Mouse (Mus musculus): ENCODE data around the gene Bace1. TPM values are rescaled to one million over a fixed set of nuclear protein-coding genes. Genes with fewer than 3 reads are reported as not detected.

The Bace1 gene
- total and polyA plus RNA-seq, 2 experiments from 2014 or later = 46.4 to 77.3 TPM

GRCm38 (mm10) chr9:45853695-45854094 lies 15.3 kb downstream of the Bace1 start:
- Histone ChIP-seq H3K27ac (ENCODE audit: low read depth, low read length) (no peak overlapping the region), H3K9ac (replicated peaks; ENCODE audit: low read length, poor library complexity, severe bottlenecking) (no peak overlapping the region), H3K27me3 (ENCODE audit: insufficient read depth, low read length) (no peaks in the 10 kb centered on the region), H3K4me2 (ENCODE audit: low read depth, low read length, poor library complexity, severe bottlenecking) (no peak overlapping the region), H3K4me3 (ENCODE audit: low read depth, low read length) (no peak overlapping the region), H3K9me3 (ENCODE audit: low read length) (no peaks in the 10 kb centered on the region), H3K36me3 (ENCODE audit: insufficient read depth, low read length) (peaks cover 35% of the 10 kb centered on the region), H3K4me1 (ENCODE audit: insufficient read depth, low read length) (peaks cover 2% of the 10 kb centered on the region; the same call in 1 of the 2 replicates)
- DNase-seq (ENCODE audit: low spot score) (no peak), ATAC-seq (ENCODE audit: low FRiP score) (no peak)
- WGBS = 98% methylated on average over 2 of the region's 2 CpGs
- no peak for TF ChIP-seq CTCF (IDR thresholded peaks at IDR 0.05)

GRCm38 (mm10) chr9:45854136-45854535 lies 15.8 kb downstream of the Bace1 start:
- 86% methylated on average over 1 of the region's 1 CpGs for WGBS
- H3K4me1 ChIP-seq (ENCODE audit: insufficient read depth, low read length) = peaks cover 2% of the 10 kb centered on the region; the same call in 1 of the 2 replicates
- no peak for TF ChIP-seq CTCF (IDR thresholded peaks at IDR 0.05)
- peaks cover 39% of the 10 kb centered on the region for H3K36me3 ChIP-seq (ENCODE audit: insufficient read depth, low read length)
- H3K27ac ChIP-seq (ENCODE audit: low read depth, low read length) = no peak overlapping the region
- no peak for DNase-seq (ENCODE audit: low spot score)
- no peak overlapping the region for H3K9ac ChIP-seq (replicated peaks; ENCODE audit: low read length, poor library complexity, severe bottlenecking)
- no peaks in the 10 kb centered on the region for H3K27me3 ChIP-seq (ENCODE audit: insufficient read depth, low read length)
- no peaks in the 10 kb centered on the region for H3K9me3 ChIP-seq (ENCODE audit: low read length)
- no peak overlapping the region for H3K4me2 ChIP-seq (ENCODE audit: low read depth, low read length, poor library complexity, severe bottlenecking)
- H3K4me3 ChIP-seq (ENCODE audit: low read depth, low read length) = no peak overlapping the region
- ATAC-seq (ENCODE audit: low FRiP score) = no peak

GRCm38 (mm10) chr9:45859364-45859763 lies 21.0 kb downstream of the Bace1 start:
- ATAC-seq (ENCODE audit: low FRiP score) (no peak), DNase-seq (ENCODE audit: low spot score) (no peak)
- H3K27ac ChIP-seq (ENCODE audit: low read depth, low read length) = no peak overlapping the region
- TF ChIP-seq CTCF (IDR thresholded peaks at IDR 0.05) = no peak
- no peak overlapping the region for H3K4me2 ChIP-seq (ENCODE audit: low read depth, low read length, poor library complexity, severe bottlenecking)
- no peak overlapping the region for H3K4me3 ChIP-seq (ENCODE audit: low read depth, low read length)
- H3K4me1 ChIP-seq (ENCODE audit: insufficient read depth, low read length) = no peaks in the 10 kb centered on the region
- H3K27me3 ChIP-seq (ENCODE audit: insufficient read depth, low read length) = no peaks in the 10 kb centered on the region
- H3K9me3 ChIP-seq (ENCODE audit: low read length) = no peaks in the 10 kb centered on the region
- H3K36me3 ChIP-seq (ENCODE audit: insufficient read depth, low read length) = peaks cover 77% of the 10 kb centered on the region
- H3K9ac ChIP-seq (replicated peaks; ENCODE audit: low read length, poor library complexity, severe bottlenecking) = no peak overlapping the region
- 92% methylated on average over 10 of the region's 10 CpGs for WGBS

- DNase-seq (ENCODE audit: low spot score) = no peak
- no peak overlapping the region for H3K4me2 ChIP-seq (ENCODE audit: low read depth, low read length, poor library complexity, severe bottlenecking)
- no peaks in the 10 kb centered on the region for H3K27me3 ChIP-seq (ENCODE audit: insufficient read depth, low read length)
- H3K4me3 ChIP-seq (ENCODE audit: low read depth, low read length) = no peak overlapping the region
- H3K9me3 ChIP-seq (ENCODE audit: low read length) = no peaks in the 10 kb centered on the region
- H3K36me3 ChIP-seq (ENCODE audit: insufficient read depth, low read length) = peaks cover 81% of the 10 kb centered on the region
- H3K27ac ChIP-seq (ENCODE audit: low read depth, low read length) = no peak overlapping the region
- ATAC-seq (ENCODE audit: low FRiP score) = no peak
- no peaks in the 10 kb centered on the region for H3K4me1 ChIP-seq (ENCODE audit: insufficient read depth, low read length)
- WGBS = 93% methylated on average over 7 of the region's 7 CpGs
- TF ChIP-seq CTCF (IDR thresholded peaks at IDR 0.05) = no peak
- H3K9ac ChIP-seq (replicated peaks; ENCODE audit: low read length, poor library complexity, severe bottlenecking) = no peak overlapping the region
These were observed 23.4 kb downstream of the Bace1 start for GRCm38 (mm10) chr9:45861813-45862212.

- H3K9me3 ChIP-seq (ENCODE audit: low read length) = no peaks in the 10 kb centered on the region
- DNase-seq (ENCODE audit: low spot score) (no peak), ATAC-seq (ENCODE audit: low FRiP score) (no peak)
- no peaks in the 10 kb centered on the region for H3K4me1 ChIP-seq (ENCODE audit: insufficient read depth, low read length)
- no peak overlapping the region for H3K4me2 ChIP-seq (ENCODE audit: low read depth, low read length, poor library complexity, severe bottlenecking)
- whole genome bisulfite sequencing = 96% methylated on average over 3 of the region's 3 CpGs
- H3K4me3 ChIP-seq (ENCODE audit: low read depth, low read length) = no peak overlapping the region
- no peak overlapping the region for H3K27ac ChIP-seq (ENCODE audit: low read depth, low read length)
- H3K9ac ChIP-seq (replicated peaks; ENCODE audit: low read length, poor library complexity, severe bottlenecking) = no peak overlapping the region
- no peak for TF ChIP-seq CTCF (IDR thresholded peaks at IDR 0.05)
- no peaks in the 10 kb centered on the region for H3K27me3 ChIP-seq (ENCODE audit: insufficient read depth, low read length)
- H3K36me3 ChIP-seq (ENCODE audit: insufficient read depth, low read length) = peaks cover 50% of the 10 kb centered on the region
These were observed 30.8 kb downstream of the Bace1 start for GRCm38 (mm10) chr9:45869181-45869580.

- H3K36me3 ChIP-seq (ENCODE audit: insufficient read depth, low read length) = peaks cover 41% of the 10 kb centered on the region
- no peak overlapping the region for H3K27ac ChIP-seq (ENCODE audit: low read depth, low read length)
- H3K27me3 ChIP-seq (ENCODE audit: insufficient read depth, low read length) = no peaks in the 10 kb centered on the region
- 95% methylated on average over 3 of the region's 3 CpGs for WGBS
- H3K4me3 ChIP-seq (ENCODE audit: low read depth, low read length) = no peak overlapping the region
- ATAC-seq (ENCODE audit: low FRiP score) = no peak
- DNase-seq (ENCODE audit: low spot score) = no peak
- H3K4me1 ChIP-seq (ENCODE audit: insufficient read depth, low read length) = no peaks in the 10 kb centered on the region
- TF ChIP-seq CTCF (IDR thresholded peaks at IDR 0.05) = no peak
- no peaks in the 10 kb centered on the region for H3K9me3 ChIP-seq (ENCODE audit: low read length)
- H3K4me2 ChIP-seq (ENCODE audit: low read depth, low read length, poor library complexity, severe bottlenecking) = no peak overlapping the region
- no peak overlapping the region for H3K9ac ChIP-seq (replicated peaks; ENCODE audit: low read length, poor library complexity, severe bottlenecking)
These were observed 31.9 kb downstream of the Bace1 start for GRCm38 (mm10) chr9:45870265-45870664.

Data from midbrain, postnatal 0 days (tissue).